Mouse (Mus musculus) forebrain, embryonic 11.5 days (tissue): ENCODE measurements around the gene Lasp1. TPM values are rescaled to one million over a fixed set of nuclear protein-coding genes. Genes with fewer than 3 reads are reported as not detected.

Source experiments
- ATAC-seq: fragments of 200-750 bp; cut with Nextera tagmentation; replicated peaks from 2 replicates; pipeline ENCODE4 v1.8.0; 2017; ENCODE audit warnings: moderate TSS enrichment; ENCODE audit not compliant: low FRiP score
- DNase-seq: peaks from one replicate; pipeline ENCODE4 v3.0.0-alpha.2; 2017; ENCODE audit warnings: low spot score
- H3K27ac ChIP-seq: fragments of 300-500 bp; sonication (generic); 2 replicates; pipeline ENCODE4 v1.5.1; 2014; ENCODE audit warnings: low read depth, low read length
- H3K27me3 ChIP-seq: fragments of 300-500 bp; sonication (generic); 2 replicates; pipeline ENCODE4 v1.6.1; 2014; ENCODE audit warnings: mild to moderate bottlenecking, low read length, mixed read lengths; ENCODE audit not compliant: control insufficient read depth, insufficient read depth
- H3K36me3 ChIP-seq: fragments of 300-500 bp; sonication (generic); 2 replicates; pipeline ENCODE4 v1.6.1; 2014; ENCODE audit warnings: mild to moderate bottlenecking, low read length, moderate library complexity, mixed read lengths; ENCODE audit not compliant: control insufficient read depth, insufficient read depth
- H3K4me1 ChIP-seq: fragments of 300-500 bp; sonication (generic); replicated peaks from 2 replicates; pipeline ENCODE4 v1.6.1; 2014; ENCODE audit warnings: low read length, mixed read lengths; ENCODE audit not compliant: control insufficient read depth, insufficient read depth
- H3K4me2 ChIP-seq: fragments of 300-500 bp; sonication (generic); 2 replicates; pipeline ENCODE4 v1.6.1; 2014; ENCODE audit warnings: low read depth, mild to moderate bottlenecking, low read length, moderate library complexity, mixed read lengths; ENCODE audit not compliant: severe bottlenecking
- H3K4me3 ChIP-seq: fragments of 300-500 bp; sonication (generic); 2 replicates; pipeline ENCODE4 v1.5.1; 2014; ENCODE audit warnings: low read depth, low read length
- H3K9ac ChIP-seq: fragments of 300-500 bp; sonication (generic); 2 replicates; pipeline ENCODE4 v1.6.1; 2014; ENCODE audit warnings: low read length
- H3K9me3 ChIP-seq: fragments of 300-500 bp; sonication (generic); 2 replicates; pipeline ENCODE4 v1.6.1; 2016; ENCODE audit warnings: low read length, mixed read lengths; ENCODE audit not compliant: control insufficient read depth
- WGBS: fragments of 180-500 bp; shearing (Covaris S2); extraction: QIAGEN DNeasy Blood & Tissue Kit; methylation state at CpG from one replicate; pipeline ENCODE4 v1.1.7; 2014; 5-methylcytosine and 5-hydroxymethylcytosine counted together
- polyA plus RNA-seq: library from polyadenylated mRNA; unstranded; fragments of >200 nt; fragmentation: Nextera tagmentation; extraction: Ambion mirVana; gene quantifications from 2 replicates; pipeline ENCODE4 v1.2.1, GENCODE M21; 2014

The Lasp1 gene
- polyA plus RNA-seq, 1 experiment from 2014 or later: 77.6 TPM

DNA sequence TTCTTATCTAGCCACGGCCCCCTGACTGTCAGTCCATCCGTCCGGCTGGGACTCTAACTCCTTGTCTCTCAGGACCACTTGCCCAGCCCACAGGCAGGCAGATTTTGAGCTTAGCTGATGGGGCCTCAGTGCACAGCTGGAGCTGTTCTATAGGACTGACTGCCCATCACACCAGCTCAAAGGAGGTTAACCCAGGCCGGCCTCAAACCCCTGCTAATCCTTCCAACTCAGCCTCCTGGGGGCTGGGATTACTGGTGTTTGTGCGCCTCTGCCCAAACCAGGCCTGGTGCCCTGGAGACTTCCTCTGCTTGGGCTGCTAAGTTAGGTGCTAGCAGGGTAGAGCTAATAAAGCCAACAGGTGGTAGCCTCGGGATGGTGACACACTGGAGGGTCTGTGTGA lies 19.2 kb downstream of the Lasp1 start:
- WGBS: 22% methylated on average over 6 of the region's 6 CpGs
- Histone ChIP-seq H3K9me3 (no peaks in the 10 kb centered on the region), H3K4me3 (no peak overlapping the region), H3K4me2 (no peak overlapping the region), H3K36me3 (peaks cover 2% of the 10 kb centered on the region; the same call in 1 of the 2 replicates), H3K4me1 (peaks cover 30% of the 10 kb centered on the region), H3K27ac (peak overlapping the region; percentile 78; the same call in 1 of the 2 replicates), H3K27me3 (no peaks in the 10 kb centered on the region), H3K9ac (peak overlapping the region; percentile 62)
- DNase-seq: no peak
- ATAC-seq: peak; percentile 16; the same call in 1 of the 2 replicates

DNA sequence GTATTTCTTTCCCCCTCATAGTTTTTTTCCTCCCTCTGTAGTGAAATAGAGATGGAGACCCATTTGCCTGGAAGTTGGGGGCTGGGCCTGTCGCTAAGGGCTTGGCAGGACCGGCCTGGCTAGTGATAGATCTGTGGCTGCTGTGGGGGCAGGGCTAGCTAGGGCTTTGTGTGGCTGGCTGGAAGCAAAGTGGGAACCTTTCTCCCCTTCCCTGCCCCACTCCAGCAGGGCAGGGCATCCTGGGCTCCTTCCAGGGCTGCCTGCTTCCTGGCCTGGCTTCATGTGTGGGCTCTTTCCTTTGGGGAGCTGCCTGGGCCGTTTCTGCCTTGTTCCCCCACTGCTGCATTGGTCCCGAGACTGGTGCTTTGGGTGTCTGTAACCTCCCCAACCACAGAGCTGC lies 19.8 kb downstream of the Lasp1 start:
- DNase-seq: peak; percentile 74
- ATAC-seq: peak; percentile 68
- Histone ChIP-seq H3K27ac (peak overlapping the region; percentile 78), H3K4me3 (no peak overlapping the region), H3K9ac (peak overlapping the region; percentile 62), H3K27me3 (no peaks in the 10 kb centered on the region), H3K9me3 (no peaks in the 10 kb centered on the region), H3K36me3 (peaks cover 2% of the 10 kb centered on the region; the same call in 1 of the 2 replicates), H3K4me2 (no peak overlapping the region), H3K4me1 (peaks cover 26% of the 10 kb centered on the region)
- 2% methylated on average over 4 of the region's 4 CpGs for WGBS

GRCm38 (mm10) chr11:97819102-97819501 lies 20.3 kb downstream of the Lasp1 start:
- Histone ChIP-seq H3K9me3 (no peaks in the 10 kb centered on the region), H3K27me3 (no peaks in the 10 kb centered on the region), H3K36me3 (peaks cover 2% of the 10 kb centered on the region; the same call in 1 of the 2 replicates), H3K4me1 (peaks cover 22% of the 10 kb centered on the region), H3K4me3 (no peak overlapping the region), H3K4me2 (no peak overlapping the region), H3K9ac (peak overlapping the region; percentile 62; the same call in 1 of the 2 replicates), H3K27ac (peak overlapping the region; percentile 78)
- DNase-seq: no peak
- no peak for ATAC-seq
- 45% methylated on average over 4 of the region's 4 CpGs for WGBS

GRCm38 (mm10) chr11:97819923-97820322 lies 21.1 kb downstream of the Lasp1 start:
- DNase-seq: no peak
- 81% methylated on average over 5 of the region's 5 CpGs for WGBS
- H3K9ac ChIP-seq: no peak overlapping the region
- no peak overlapping the region for H3K4me3 ChIP-seq
- H3K27me3 ChIP-seq: no peaks in the 10 kb centered on the region
- peaks cover 22% of the 10 kb centered on the region for H3K4me1 ChIP-seq
- no peaks in the 10 kb centered on the region for H3K9me3 ChIP-seq
- ATAC-seq: no peak
- H3K27ac ChIP-seq: no peak overlapping the region
- H3K36me3 ChIP-seq: peaks cover 2% of the 10 kb centered on the region; the same call in 1 of the 2 replicates
- H3K4me2 ChIP-seq: no peak overlapping the region

- H3K9me3 ChIP-seq: no peaks in the 10 kb centered on the region
- WGBS: 73% methylated on average over 4 of the region's 4 CpGs
- DNase-seq (no peak), ATAC-seq (no peak)
- no peak overlapping the region for H3K9ac ChIP-seq
- peaks cover 19% of the 10 kb centered on the region for H3K4me1 ChIP-seq
- no peaks in the 10 kb centered on the region for H3K27me3 ChIP-seq
- no peak overlapping the region for H3K4me2 ChIP-seq
- peaks cover 2% of the 10 kb centered on the region; the same call in 1 of the 2 replicates for H3K36me3 ChIP-seq
- no peak overlapping the region for H3K27ac ChIP-seq
- no peak overlapping the region for H3K4me3 ChIP-seq
Measured at GRCm38 (mm10) chr11:97820840-97821239, 22.0 kb downstream of the Lasp1 start.

- Histone ChIP-seq H3K4me2 (no peak overlapping the region), H3K27ac (no peak overlapping the region), H3K4me1 (peaks cover 19% of the 10 kb centered on the region), H3K36me3 (peaks cover 2% of the 10 kb centered on the region; the same call in 1 of the 2 replicates), H3K27me3 (no peaks in the 10 kb centered on the region), H3K9me3 (no peaks in the 10 kb centered on the region), H3K4me3 (no peak overlapping the region), H3K9ac (no peak overlapping the region)
- DNase-seq: peak; percentile 45
- 92% methylated on average over 8 of the region's 8 CpGs for WGBS
- no peak for ATAC-seq
Measured at GRCm38 (mm10) chr11:97821401-97822064, 22.7 kb downstream of the Lasp1 start.

DNA sequence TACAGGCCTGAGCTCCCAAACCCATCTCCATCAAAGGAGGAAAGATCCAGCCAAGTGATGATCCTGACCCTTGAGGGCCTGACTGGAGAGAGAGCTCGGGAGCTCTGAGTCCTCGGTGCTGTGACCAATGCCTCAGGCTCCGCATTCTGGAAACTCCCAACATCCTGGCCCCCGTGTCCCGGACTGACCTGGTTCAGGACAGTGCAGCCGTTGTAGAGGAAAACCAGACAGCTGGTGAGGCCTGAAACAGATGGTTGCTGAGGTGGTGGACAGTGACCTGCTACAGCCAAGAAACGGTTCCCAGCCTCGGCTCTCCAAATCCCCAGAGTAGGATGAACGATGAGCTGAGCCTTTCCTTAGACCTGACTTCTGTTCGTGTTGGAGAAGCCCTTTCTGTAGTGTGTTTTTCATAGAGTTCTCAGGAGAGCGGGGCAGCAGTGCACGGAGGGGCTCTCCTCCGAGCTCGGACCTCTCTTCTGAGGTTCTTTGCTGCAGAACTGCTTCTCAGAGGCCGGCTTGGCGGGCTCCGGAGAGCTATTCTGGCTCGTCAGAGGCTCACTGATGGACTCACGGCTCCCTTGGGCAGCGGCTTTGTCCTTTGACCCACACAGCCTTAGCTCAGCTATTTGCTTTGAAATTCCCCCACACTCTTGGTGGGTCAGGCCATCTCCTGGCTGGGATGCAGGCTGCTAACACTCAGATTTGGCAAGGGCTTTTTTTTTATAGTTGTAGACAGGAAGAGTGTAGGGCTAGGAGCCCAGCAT lies 24.2 kb downstream of the Lasp1 start:
- no peak overlapping the region for H3K27ac ChIP-seq
- WGBS: 78% methylated on average over 20 of the region's 20 CpGs
- no peak overlapping the region for H3K4me3 ChIP-seq
- peak; percentile 47 for DNase-seq
- ATAC-seq: no peak
- H3K4me2 ChIP-seq: no peak overlapping the region
- H3K36me3 ChIP-seq: peaks cover 2% of the 10 kb centered on the region; the same call in 1 of the 2 replicates
- peaks cover 8% of the 10 kb centered on the region for H3K4me1 ChIP-seq
- H3K27me3 ChIP-seq: no peaks in the 10 kb centered on the region
- no peaks in the 10 kb centered on the region for H3K9me3 ChIP-seq
- H3K9ac ChIP-seq: no peak overlapping the region

GRCm38 (mm10) chr11:97824168-97824567 lies 25.4 kb downstream of the Lasp1 start:
- DNase-seq (no peak), ATAC-seq (no peak)
- Histone ChIP-seq H3K36me3 (peaks cover 2% of the 10 kb centered on the region; the same call in 1 of the 2 replicates), H3K27ac (no peak overlapping the region), H3K9me3 (no peaks in the 10 kb centered on the region), H3K9ac (no peak overlapping the region), H3K4me1 (no peaks in the 10 kb centered on the region), H3K4me2 (no peak overlapping the region), H3K4me3 (no peak overlapping the region), H3K27me3 (no peaks in the 10 kb centered on the region)
- WGBS: 96% methylated on average over 11 of the region's 11 CpGs
